Mouse (Mus musculus): ENCODE data around the gene Fen1. TPM values are rescaled to one million over a fixed set of nuclear protein-coding genes. Genes with fewer than 3 reads are reported as not detected.

Gene Fen1
- polyA plus RNA-seq, 1 experiment from 2014 or later: 97.4 TPM

DNA sequence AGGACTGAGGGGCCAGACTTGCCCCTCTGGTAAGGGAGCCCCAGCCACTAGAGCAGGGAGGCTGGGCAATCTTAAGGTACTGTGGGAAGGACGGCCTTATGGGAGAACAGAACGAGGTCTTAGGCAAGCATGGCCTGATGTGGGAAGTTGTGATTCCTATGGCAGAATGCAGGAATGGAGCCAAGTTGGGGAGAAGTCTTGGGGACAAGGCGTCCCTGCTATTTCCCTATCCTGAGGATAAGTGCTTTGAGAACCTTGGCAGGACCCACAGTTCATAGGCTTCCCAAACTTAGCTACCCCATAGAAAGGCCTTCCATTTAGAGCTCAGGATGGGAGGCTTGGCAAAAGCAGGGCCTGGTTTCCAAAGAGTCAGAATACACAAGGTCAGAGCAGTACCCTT lies 4.9 kb upstream of the Fen1 start:
- peaks cover 8% of the 10 kb centered on the region for H3K4me1 ChIP-seq (replicated peaks)
- 75% methylated on average over 3 of the region's 3 CpGs for WGBS
- no peak overlapping the region for H3K4me2 ChIP-seq (replicated peaks)
- H3K9me3 ChIP-seq: no peaks in the 10 kb centered on the region
- no peak overlapping the region for H3K9ac ChIP-seq
- H3K4me3 ChIP-seq (replicated peaks): no peak overlapping the region
- H3K27me3 ChIP-seq (replicated peaks): no peaks in the 10 kb centered on the region
- H3K36me3 ChIP-seq: peaks cover 35% of the 10 kb centered on the region
- no peak overlapping the region for H3K27ac ChIP-seq
- ATAC-seq: no peak

DNA sequence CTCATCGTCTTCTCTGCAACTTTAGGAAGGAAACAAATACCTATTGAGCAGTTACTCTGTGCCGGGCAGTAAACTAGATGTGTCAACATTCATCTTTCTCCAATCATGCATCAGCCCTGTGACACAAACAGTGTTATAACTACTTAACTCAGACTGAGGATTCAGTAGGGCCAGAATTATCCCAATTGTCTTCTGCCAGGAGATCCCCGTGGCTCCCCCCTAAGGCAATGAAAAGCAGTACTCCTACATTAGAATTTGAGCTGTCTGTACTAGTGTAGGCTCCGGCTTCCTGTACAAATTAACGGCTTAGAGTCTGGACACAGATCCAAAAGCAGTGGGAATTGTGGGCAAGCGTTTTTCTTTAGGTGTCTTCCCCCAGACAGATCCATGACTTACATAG lies 1.1 kb upstream of the Fen1 start:
- peaks cover 28% of the 10 kb centered on the region for H3K36me3 ChIP-seq
- WGBS: 64% methylated on average over 6 of the region's 6 CpGs
- no peak overlapping the region for H3K9ac ChIP-seq
- peak overlapping the region; percentile 82; the same call in 1 of the 2 replicates for H3K4me3 ChIP-seq (replicated peaks)
- peaks cover 16% of the 10 kb centered on the region for H3K4me1 ChIP-seq (replicated peaks)
- no peaks in the 10 kb centered on the region for H3K9me3 ChIP-seq
- no peaks in the 10 kb centered on the region for H3K27me3 ChIP-seq (replicated peaks)
- no peak overlapping the region; the same call in 1 of the 2 replicates for H3K27ac ChIP-seq
- H3K4me2 ChIP-seq (replicated peaks): peak overlapping the region; percentile 80
- ATAC-seq: no peak

DNA sequence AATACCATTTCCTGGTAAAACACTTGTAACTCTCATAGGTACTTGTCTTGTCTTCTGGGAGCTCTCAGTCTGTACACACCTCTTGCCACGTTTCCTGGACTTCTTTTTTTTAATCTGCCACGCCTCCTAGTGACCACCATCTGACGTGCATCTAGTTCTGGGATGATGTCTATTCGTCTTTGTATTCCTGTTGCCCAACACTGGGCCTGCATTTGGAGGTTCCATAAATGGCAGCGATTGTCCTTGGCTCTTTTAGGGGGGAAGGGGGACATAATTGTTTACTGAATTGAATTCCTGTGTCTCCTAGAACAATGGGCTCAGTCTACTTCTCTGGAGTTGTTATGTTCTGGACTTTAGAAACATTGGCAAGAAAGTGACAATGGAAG lies 640 bp upstream of the Fen1 start:
- peaks cover 29% of the 10 kb centered on the region for H3K36me3 ChIP-seq
- peaks cover 16% of the 10 kb centered on the region for H3K4me1 ChIP-seq (replicated peaks)
- peak overlapping the region; percentile 80 for H3K9ac ChIP-seq
- H3K27me3 ChIP-seq (replicated peaks): no peaks in the 10 kb centered on the region
- H3K27ac ChIP-seq: peak overlapping the region; percentile 78
- peak overlapping the region; percentile 80 for H3K4me2 ChIP-seq (replicated peaks)
- H3K9me3 ChIP-seq: no peaks in the 10 kb centered on the region
- ATAC-seq: peak; percentile 43
- 2% methylated on average over 5 of the region's 5 CpGs for WGBS
- peak overlapping the region; percentile 82 for H3K4me3 ChIP-seq (replicated peaks)

DNA sequence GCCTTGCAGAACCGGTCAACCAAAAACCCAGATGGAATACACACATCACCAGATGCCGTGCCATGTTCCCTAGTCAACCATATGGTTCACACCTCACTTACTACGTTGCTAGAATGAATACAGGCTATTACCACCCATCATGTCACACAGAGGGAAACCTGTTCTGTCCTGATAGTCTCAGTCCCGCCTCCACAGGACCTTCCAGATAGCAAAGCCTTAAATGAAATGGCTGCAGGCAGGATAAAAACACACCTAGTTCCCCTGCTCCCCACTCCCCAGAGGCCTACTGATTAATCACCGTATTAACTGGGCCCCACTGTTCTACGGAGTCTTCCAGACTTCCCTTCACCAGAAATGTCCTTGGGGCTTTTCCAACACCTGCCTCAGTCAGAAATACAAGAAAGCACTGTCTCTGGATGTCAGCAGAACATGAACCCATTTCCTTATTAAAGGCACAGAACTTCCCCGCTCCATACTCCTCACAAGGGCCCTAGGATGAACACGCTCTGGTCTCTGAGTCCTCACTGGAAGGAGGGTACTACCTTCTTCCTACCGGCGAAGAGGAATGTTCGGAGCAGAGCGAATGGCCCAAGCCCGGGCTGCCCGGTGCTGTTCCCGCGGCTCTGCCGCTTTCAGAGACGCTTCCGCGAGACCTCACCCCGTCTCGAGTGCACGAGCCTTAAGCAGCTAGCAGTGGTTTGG lies 672 bp downstream of the Fen1 start:
- Histone ChIP-seq H3K4me3 (replicated peaks) (peak overlapping the region; percentile 82), H3K27ac (peak overlapping the region; percentile 78), H3K36me3 (peaks cover 29% of the 10 kb centered on the region), H3K9me3 (no peaks in the 10 kb centered on the region), H3K4me2 (replicated peaks) (peak overlapping the region; percentile 80), H3K9ac (peak overlapping the region; percentile 80), H3K4me1 (replicated peaks) (peaks cover 17% of the 10 kb centered on the region), H3K27me3 (replicated peaks) (no peaks in the 10 kb centered on the region)
- ATAC-seq: peak; percentile 63
- WGBS: 2% methylated on average over 23 of the region's 23 CpGs

DNA sequence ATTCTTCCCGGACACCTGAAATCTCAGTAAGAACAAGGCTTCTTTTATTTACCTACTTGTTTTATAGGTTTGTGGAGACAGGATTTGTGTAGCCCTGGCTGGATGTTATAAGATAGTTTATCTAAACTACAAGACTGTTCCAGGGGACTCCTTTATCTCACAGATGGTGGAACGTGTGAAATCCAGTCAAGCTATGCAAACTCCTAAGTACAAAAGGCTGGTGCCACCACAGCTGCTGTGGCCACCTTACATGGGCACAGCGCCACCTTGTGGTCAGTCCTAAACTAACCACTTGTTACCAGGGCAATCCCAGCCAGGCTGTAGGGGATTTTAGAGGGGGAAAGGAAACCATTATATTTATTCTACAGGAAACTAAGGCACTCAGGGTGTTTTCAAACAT lies 5.2 kb downstream of the Fen1 start:
- peaks cover 28% of the 10 kb centered on the region for H3K36me3 ChIP-seq
- no peak overlapping the region for H3K4me2 ChIP-seq (replicated peaks)

DNA sequence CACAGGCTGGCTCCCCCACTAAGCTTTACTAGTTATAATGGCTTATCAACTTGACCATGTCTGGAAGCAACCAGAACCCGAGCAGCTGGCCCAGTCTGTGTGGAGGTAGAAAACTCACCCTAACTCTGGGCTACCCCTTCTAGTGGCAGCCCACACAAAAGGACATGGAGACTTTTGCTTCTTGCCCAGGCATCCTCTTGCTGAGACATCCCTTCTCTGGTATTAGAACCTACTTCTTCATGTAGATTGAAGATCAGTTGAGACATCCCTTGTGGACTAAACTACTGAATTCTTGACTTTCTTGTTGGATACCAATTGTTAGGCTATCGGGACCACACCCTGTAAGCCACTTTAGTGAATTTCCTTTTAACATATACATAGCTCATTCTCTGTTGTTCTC lies 5.7 kb downstream of the Fen1 start:
- Histone ChIP-seq H3K4me1 (replicated peaks) (peaks cover 10% of the 10 kb centered on the region; the same call in 1 of the 2 replicates), H3K36me3 (peaks cover 33% of the 10 kb centered on the region), H3K9ac (no peak overlapping the region), H3K9me3 (no peaks in the 10 kb centered on the region), H3K4me2 (replicated peaks) (no peak overlapping the region), H3K27ac (no peak overlapping the region), H3K27me3 (replicated peaks) (no peaks in the 10 kb centered on the region), H3K4me3 (replicated peaks) (no peak overlapping the region)
- 64% methylated on average over 2 of the region's 2 CpGs for WGBS
- ATAC-seq: no peak

More for the DNA sequence above, 5.2 kb downstream of the Fen1 start:
- 21% methylated on average over 3 of the region's 3 CpGs for WGBS
- Histone ChIP-seq H3K27me3 (replicated peaks) (no peaks in the 10 kb centered on the region), H3K4me3 (replicated peaks) (no peak overlapping the region), H3K4me1 (replicated peaks) (peaks cover 10% of the 10 kb centered on the region; the same call in 1 of the 2 replicates), H3K27ac (no peak overlapping the region), H3K9ac (no peak overlapping the region), H3K9me3 (no peaks in the 10 kb centered on the region)
- peak; percentile 31; the same call in 1 of the 2 replicates for ATAC-seq

DNA sequence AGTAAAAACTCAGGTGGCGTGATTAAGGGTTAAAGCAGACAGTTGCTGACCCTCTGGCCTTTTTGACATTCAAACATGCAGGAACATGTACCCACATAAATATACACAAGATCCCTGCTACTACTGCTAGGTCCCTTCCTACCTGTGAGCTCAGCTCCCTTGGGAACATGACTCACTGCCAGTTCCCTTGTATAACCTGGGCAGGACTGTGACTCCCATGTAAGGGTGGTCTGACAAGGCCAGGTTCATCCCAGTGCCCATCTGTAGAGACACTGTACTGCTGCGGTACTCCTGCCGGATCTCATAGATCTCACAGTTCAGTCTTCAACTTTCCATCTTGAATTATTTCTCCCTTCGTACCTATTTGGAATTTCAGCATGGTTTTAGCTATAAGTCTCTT lies 6.8 kb downstream of the Fen1 start:
- Histone ChIP-seq H3K36me3 (peaks cover 42% of the 10 kb centered on the region), H3K9ac (no peak overlapping the region), H3K4me1 (replicated peaks) (0 out of 2 replicates have a peak, but pooled peaks cover 2% of the 10 kb centered on the region), H3K27ac (no peak overlapping the region), H3K9me3 (no peaks in the 10 kb centered on the region), H3K27me3 (replicated peaks) (no peaks in the 10 kb centered on the region), H3K4me2 (replicated peaks) (no peak overlapping the region), H3K4me3 (replicated peaks) (no peak overlapping the region)
- WGBS: 87% methylated on average over 4 of the region's 4 CpGs
- ATAC-seq: no peak

DNA sequence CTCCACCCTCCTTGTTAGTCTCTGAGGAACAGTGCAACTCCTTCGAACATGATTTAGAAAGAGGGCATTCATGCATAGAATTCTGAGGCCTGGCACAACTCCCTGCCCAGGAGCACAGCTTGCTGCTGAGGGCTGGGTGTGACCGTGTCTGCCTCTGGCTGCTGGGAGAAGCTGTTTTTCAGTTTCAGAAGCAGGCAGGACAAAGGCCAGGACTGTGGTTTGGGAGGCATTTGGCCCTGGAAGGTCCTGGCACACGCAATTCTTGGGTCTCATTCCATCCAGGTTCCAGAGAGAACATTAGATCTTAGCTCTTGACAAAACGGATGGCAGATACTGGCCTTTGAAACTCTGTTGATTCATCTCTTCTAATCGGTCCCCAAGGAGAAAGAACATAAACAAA lies 8.7 kb downstream of the Fen1 start:
- Histone ChIP-seq H3K4me1 (replicated peaks) (peaks cover 7% of the 10 kb centered on the region; the same call in 1 of the 2 replicates), H3K9ac (no peak overlapping the region), H3K4me3 (replicated peaks) (no peak overlapping the region), H3K9me3 (no peaks in the 10 kb centered on the region), H3K27ac (no peak overlapping the region), H3K27me3 (replicated peaks) (no peaks in the 10 kb centered on the region), H3K4me2 (replicated peaks) (no peak overlapping the region), H3K36me3 (peaks cover 43% of the 10 kb centered on the region)
- ATAC-seq: no peak
- WGBS: 74% methylated on average over 5 of the region's 5 CpGs

DNA sequence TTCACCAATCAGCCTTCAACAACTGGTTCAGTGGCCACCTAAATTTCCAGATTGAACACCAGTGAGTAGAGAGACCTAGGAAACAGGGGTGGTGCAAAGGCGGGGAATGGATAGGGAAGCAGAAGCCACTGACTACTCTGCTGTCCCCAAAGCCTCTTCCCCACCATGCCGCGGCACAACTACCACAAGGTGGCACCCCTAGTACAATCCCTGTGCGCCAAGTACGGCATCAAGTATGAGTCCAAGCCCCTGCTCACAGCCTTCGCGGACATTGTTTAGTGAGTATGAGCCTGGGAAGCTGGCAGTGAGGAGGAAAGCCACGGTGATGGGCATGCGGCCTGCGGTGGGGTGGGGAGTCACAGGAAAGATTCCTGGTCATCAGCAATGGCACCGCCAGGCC lies 9.6 kb downstream of the Fen1 start:
- H3K9me3 ChIP-seq: no peaks in the 10 kb centered on the region
- no peak overlapping the region for H3K27ac ChIP-seq
- H3K4me2 ChIP-seq (replicated peaks): no peak overlapping the region
- WGBS: 82% methylated on average over 11 of the region's 11 CpGs
- H3K27me3 ChIP-seq (replicated peaks): no peaks in the 10 kb centered on the region
- ATAC-seq: no peak
- no peak overlapping the region for H3K9ac ChIP-seq
- H3K4me3 ChIP-seq (replicated peaks): no peak overlapping the region
- H3K36me3 ChIP-seq: peaks cover 42% of the 10 kb centered on the region
- peaks cover 12% of the 10 kb centered on the region; the same call in 1 of the 2 replicates for H3K4me1 ChIP-seq (replicated peaks)

DNA sequence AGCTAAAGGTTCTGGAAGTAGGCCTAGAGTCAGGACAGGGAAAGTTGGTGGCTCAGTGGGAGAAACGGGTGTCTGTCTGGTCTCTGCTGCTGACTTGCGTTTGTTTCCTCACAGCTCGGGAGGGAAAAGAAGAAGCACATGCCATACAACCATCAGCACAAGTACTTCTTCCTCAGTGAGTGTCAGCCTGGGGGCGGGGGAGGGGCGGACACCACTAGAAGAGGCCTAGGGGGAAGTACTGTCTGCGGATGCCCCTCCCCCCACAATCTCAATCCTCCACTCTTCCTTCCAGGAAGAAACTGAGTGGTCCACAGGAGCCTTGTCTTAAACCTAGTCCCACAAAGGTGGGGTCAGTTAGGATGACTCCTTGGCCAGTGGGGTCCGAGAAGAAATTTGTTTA lies 12.6 kb downstream of the Fen1 start:
- Histone ChIP-seq H3K27me3 (replicated peaks) (no peaks in the 10 kb centered on the region), H3K27ac (no peak overlapping the region), H3K9ac (no peak overlapping the region), H3K4me1 (replicated peaks) (peaks cover 20% of the 10 kb centered on the region; the same call in 1 of the 2 replicates), H3K4me3 (replicated peaks) (no peak overlapping the region), H3K9me3 (no peaks in the 10 kb centered on the region), H3K36me3 (peaks cover 69% of the 10 kb centered on the region), H3K4me2 (replicated peaks) (no peak overlapping the region)
- 72% methylated on average over 7 of the region's 7 CpGs for WGBS
- no peak for ATAC-seq

DNA sequence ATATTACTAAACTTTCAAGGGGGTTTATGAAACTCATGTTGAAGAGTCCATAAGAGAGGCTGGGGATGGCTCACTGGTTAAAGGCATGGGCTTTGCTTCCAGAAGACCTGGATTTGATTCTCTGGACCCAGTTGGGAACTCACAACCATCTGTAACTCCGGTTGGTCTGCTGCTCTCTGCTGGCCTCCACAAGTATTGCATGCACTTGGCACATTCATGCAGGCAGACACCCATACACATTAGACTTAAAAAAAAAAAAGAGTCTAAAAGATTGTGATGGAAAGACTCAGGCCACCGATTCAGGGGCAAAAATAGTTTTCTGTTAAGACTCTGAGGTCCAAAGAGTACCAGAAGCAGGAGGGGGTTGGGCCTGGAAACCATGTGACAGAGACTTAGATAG lies 13.2 kb downstream of the Fen1 start:
- 35% methylated on average over 2 of the region's 2 CpGs for WGBS
- ATAC-seq: peak; percentile 27; the same call in 1 of the 2 replicates
- Histone ChIP-seq H3K9me3 (no peaks in the 10 kb centered on the region), H3K27me3 (replicated peaks) (no peaks in the 10 kb centered on the region), H3K9ac (no peak overlapping the region), H3K36me3 (peaks cover 74% of the 10 kb centered on the region), H3K4me2 (replicated peaks) (no peak overlapping the region), H3K4me3 (replicated peaks) (no peak overlapping the region), H3K4me1 (replicated peaks) (peaks cover 20% of the 10 kb centered on the region; the same call in 1 of the 2 replicates), H3K27ac (no peak overlapping the region)

DNA sequence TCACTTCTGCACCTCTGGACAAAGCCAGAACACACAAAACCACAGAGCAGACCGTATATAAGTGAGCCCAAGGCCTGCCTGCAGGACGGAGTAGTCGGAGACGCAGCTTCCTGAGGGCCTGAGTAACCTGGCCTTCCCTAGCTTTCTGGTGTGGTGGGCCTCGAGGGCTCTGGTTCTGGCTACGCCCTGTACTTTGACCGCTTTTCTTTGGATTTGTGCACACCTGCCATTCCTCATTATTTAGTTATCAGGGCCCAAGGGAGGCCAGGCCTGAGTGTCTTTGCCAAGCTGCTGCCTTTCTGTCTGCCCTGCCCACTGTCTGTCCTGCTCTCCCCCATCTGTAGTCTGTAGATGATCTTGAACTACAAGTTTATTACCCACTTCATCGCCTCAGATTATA lies 14.0 kb downstream of the Fen1 start:
- Histone ChIP-seq H3K9me3 (no peaks in the 10 kb centered on the region), H3K36me3 (peaks cover 78% of the 10 kb centered on the region), H3K4me2 (replicated peaks) (no peak overlapping the region), H3K27ac (peak overlapping the region; percentile 34; the same call in 1 of the 2 replicates), H3K27me3 (replicated peaks) (no peaks in the 10 kb centered on the region), H3K4me3 (replicated peaks) (no peak overlapping the region), H3K9ac (0 out of 2 replicates have a peak overlapping the region, but pooled peaks have one; percentile 9), H3K4me1 (replicated peaks) (peaks cover 28% of the 10 kb centered on the region; the same call in 1 of the 2 replicates)
- ATAC-seq: peak; percentile 75
- WGBS: 81% methylated on average over 8 of the region's 8 CpGs

DNA sequence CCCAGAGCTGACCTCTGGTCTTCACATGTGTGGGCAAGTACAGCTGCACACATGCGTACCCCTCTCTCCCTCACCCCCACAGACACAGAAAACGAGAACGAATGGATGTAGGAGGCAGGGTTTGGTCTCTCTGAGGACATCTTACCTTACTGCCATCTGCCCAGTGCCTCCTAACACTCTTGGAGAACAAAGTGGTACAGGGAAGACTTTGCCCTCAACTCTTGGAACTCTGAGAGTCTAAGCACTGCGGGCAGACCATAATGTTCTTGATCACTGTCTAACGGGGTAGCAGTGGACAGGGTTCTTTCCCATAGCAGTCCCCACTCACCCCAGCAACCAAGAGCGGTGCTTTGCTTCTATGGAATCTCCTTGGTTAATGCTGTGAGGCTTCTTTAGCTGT lies 14.9 kb downstream of the Fen1 start:
- no peak for ATAC-seq
- peaks cover 34% of the 10 kb centered on the region for H3K4me1 ChIP-seq (replicated peaks)
- no peak overlapping the region for H3K9ac ChIP-seq
- 92% methylated on average over 6 of the region's 6 CpGs for WGBS
- peaks cover 72% of the 10 kb centered on the region for H3K36me3 ChIP-seq
- no peaks in the 10 kb centered on the region for H3K9me3 ChIP-seq
- no peak overlapping the region for H3K4me3 ChIP-seq (replicated peaks)
- no peak overlapping the region for H3K4me2 ChIP-seq (replicated peaks)
- H3K27ac ChIP-seq: 0 out of 2 replicates have a peak overlapping the region, but pooled peaks have one; percentile 22
- H3K27me3 ChIP-seq (replicated peaks): no peaks in the 10 kb centered on the region

All from intestine, embryonic 15.5 days (tissue).